Mouse (Mus musculus): ENCODE results near the gene Fbxw7. TPM values are rescaled to one million over a fixed set of nuclear protein-coding genes. Genes with fewer than 3 reads are reported as not detected.

Fbxw7 gene
- polyA plus RNA-seq, 1 experiment = 6.8 TPM

DNA sequence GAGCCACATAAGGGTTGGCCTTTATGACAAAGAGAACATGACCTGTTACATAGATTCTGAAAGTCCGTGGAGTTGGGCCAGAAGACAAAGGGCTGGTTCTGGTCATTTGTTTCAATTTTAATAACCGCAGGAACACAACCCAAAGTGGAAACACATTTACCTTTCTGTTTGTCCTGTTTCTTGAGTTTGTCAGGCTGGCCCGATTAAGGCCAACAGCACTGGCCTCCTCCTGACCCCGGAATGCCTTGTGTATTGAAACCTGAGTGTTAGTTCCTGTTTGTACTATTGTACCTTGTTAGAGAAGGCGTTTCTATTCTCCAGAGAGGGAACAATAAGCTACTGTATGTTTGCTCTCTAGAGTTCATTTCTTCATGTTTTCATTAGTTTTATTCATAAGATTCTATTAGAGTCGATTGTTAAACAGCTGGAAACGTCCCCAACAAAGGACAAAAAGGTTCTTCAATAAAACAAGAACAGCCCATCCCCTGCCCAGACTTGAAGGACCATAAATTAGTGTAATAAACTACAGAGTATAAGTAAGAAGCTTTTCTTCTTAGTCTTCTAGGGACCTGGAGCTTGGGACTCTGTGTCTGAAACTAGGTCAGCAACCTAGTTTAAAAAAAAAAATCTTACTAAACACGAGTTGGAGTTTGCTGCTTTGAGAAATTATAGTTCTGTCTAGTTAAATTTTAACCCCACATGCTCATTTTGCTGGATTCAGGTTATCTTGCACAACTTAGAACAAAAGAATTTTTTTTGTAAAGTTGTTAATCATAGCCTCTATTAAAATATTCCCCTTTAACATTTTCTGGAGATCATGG is 40.6 kb upstream of the Fbxw7 start:
- TF ChIP-seq POLR2AphosphoS2 (IDR thresholded peaks at IDR 0.05; ENCODE audit: insufficient read length, low read depth) = no peak
- no peak for TF ChIP-seq USF1 (IDR thresholded peaks at IDR 0.05; ENCODE audit: low read depth)
- TF ChIP-seq MAX (IDR thresholded peaks at IDR 0.05; ENCODE audit: low read depth) = no peak
- TF ChIP-seq MYOD1 (IDR thresholded peaks at IDR 0.05; ENCODE audit: control insufficient read depth in 1 of 3, insufficient read length in 2 of 3, low read depth in 2 of 3) = no peak
- TF ChIP-seq MYOG (IDR thresholded peaks at IDR 0.05; ENCODE audit: control insufficient read depth in 1 of 3, insufficient read depth in 1 of 3, insufficient read length in 2 of 3, low read depth in 2 of 3) = no peak
- TF ChIP-seq CEBPB (IDR thresholded peaks at IDR 0.05; ENCODE audit: insufficient read depth, poor library complexity, severe bottlenecking) = no peak
- TF ChIP-seq TCF12 (IDR thresholded peaks at IDR 0.05; ENCODE audit: insufficient read depth, poor library complexity, severe bottlenecking) = no peak
- TF ChIP-seq POLR2A (IDR thresholded peaks at IDR 0.05; ENCODE audit: insufficient read length, low read depth) = no peak
- TF ChIP-seq E2F4 (IDR thresholded peaks at IDR 0.05; ENCODE audit: insufficient read depth) = no peak
- no peak for TF ChIP-seq TCF3 (IDR thresholded peaks at IDR 0.05; ENCODE audit: insufficient read length, low read depth)
- no peak for TF ChIP-seq REST (IDR thresholded peaks at IDR 0.05; ENCODE audit: insufficient read depth, insufficient read length)
- no peak for TF ChIP-seq SRF (IDR thresholded peaks at IDR 0.05; ENCODE audit: control insufficient read depth, insufficient read length, low read depth)
- Histone ChIP-seq H3K27me3 (ENCODE audit: control insufficient read depth, insufficient read depth, insufficient read length) (no peaks in the 10 kb centered on the region), H3K36me3 (ENCODE audit: control insufficient read depth, insufficient read depth) (no peaks in the 10 kb centered on the region), H3ac (ENCODE audit: control insufficient read depth, insufficient read length) (no peak overlapping the region), H3K4me2 (ENCODE audit: low read depth) (no peak overlapping the region), H3K4me3 (no peak overlapping the region), H3K79me2 (ENCODE audit: control insufficient read depth, insufficient read depth) (no peaks in the 10 kb centered on the region)

DNA sequence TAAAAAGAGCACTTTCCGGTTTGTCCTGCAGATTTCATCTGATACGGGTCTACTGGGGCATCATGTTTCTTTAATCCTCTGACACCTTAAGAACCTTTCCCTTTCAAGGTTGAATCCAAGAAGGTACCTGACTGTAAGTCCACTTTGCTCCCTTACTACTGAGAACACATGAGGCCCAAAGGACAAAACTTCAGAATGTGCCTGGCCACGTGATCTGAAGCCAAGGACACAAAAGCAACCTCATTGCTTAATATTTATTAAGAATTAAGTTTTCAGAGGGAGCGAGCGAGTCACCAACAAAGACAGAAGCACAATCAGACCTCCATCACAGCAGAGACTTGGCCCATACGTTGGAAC is 40.0 kb upstream of the Fbxw7 start:
- Histone ChIP-seq H3K4me2 (ENCODE audit: low read depth) (no peak overlapping the region), H3K4me3 (no peak overlapping the region), H3K27me3 (ENCODE audit: control insufficient read depth, insufficient read depth, insufficient read length) (no peaks in the 10 kb centered on the region), H3K36me3 (ENCODE audit: control insufficient read depth, insufficient read depth) (no peaks in the 10 kb centered on the region), H3ac (ENCODE audit: control insufficient read depth, insufficient read length) (no peak overlapping the region), H3K79me2 (ENCODE audit: control insufficient read depth, insufficient read depth) (no peaks in the 10 kb centered on the region)
- TF ChIP-seq MYOD1 (IDR thresholded peaks at IDR 0.05; ENCODE audit: control insufficient read depth in 1 of 3, insufficient read length in 2 of 3, low read depth in 2 of 3) (no peak), TCF3 (IDR thresholded peaks at IDR 0.05; ENCODE audit: insufficient read length, low read depth) (no peak), MAX (IDR thresholded peaks at IDR 0.05; ENCODE audit: low read depth) (no peak), TCF12 (IDR thresholded peaks at IDR 0.05; ENCODE audit: insufficient read depth, poor library complexity, severe bottlenecking) (no peak), REST (IDR thresholded peaks at IDR 0.05; ENCODE audit: insufficient read depth, insufficient read length) (no peak), CEBPB (IDR thresholded peaks at IDR 0.05; ENCODE audit: insufficient read depth, poor library complexity, severe bottlenecking) (no peak), POLR2AphosphoS2 (IDR thresholded peaks at IDR 0.05; ENCODE audit: insufficient read length, low read depth) (no peak), E2F4 (IDR thresholded peaks at IDR 0.05; ENCODE audit: insufficient read depth) (no peak), MYOG (IDR thresholded peaks at IDR 0.05; ENCODE audit: control insufficient read depth in 1 of 3, insufficient read depth in 1 of 3, insufficient read length in 2 of 3, low read depth in 2 of 3) (no peak), SRF (IDR thresholded peaks at IDR 0.05; ENCODE audit: control insufficient read depth, insufficient read length, low read depth) (no peak), USF1 (IDR thresholded peaks at IDR 0.05; ENCODE audit: low read depth) (no peak)

DNA sequence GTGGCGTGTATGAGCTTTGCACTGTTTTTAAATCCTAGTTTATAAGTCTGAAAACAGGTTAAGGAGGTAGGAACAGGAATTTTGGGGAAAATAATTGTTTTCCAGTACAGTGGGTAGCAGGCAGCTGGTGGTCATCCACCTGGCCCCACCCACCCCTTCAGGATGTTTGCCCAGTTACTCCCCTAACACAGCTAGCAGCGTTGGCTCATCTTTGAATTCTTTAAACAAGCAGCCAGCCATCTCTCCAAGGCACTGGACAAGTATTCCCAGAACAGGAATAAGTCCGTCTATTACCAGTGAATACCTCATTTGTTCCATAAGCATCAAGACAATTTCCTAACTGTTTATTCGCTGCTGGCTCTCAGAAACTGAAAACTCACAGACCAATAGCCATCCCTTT is 39.5 kb upstream of the Fbxw7 start:
- Histone ChIP-seq H3K4me2 (ENCODE audit: low read depth) (no peak overlapping the region), H3K36me3 (ENCODE audit: control insufficient read depth, insufficient read depth) (no peaks in the 10 kb centered on the region), H3ac (ENCODE audit: control insufficient read depth, insufficient read length) (no peak overlapping the region), H3K79me2 (ENCODE audit: control insufficient read depth, insufficient read depth) (no peaks in the 10 kb centered on the region), H3K4me3 (no peak overlapping the region), H3K27me3 (ENCODE audit: control insufficient read depth, insufficient read depth, insufficient read length) (no peaks in the 10 kb centered on the region)
- no peak for TF ChIP-seq TCF12 (IDR thresholded peaks at IDR 0.05; ENCODE audit: insufficient read depth, poor library complexity, severe bottlenecking)
- TF ChIP-seq USF1 (IDR thresholded peaks at IDR 0.05; ENCODE audit: low read depth) = no peak
- TF ChIP-seq CEBPB (IDR thresholded peaks at IDR 0.05; ENCODE audit: insufficient read depth, poor library complexity, severe bottlenecking) = no peak
- TF ChIP-seq POLR2A (IDR thresholded peaks at IDR 0.05; ENCODE audit: insufficient read length, low read depth) = no peak
- TF ChIP-seq SRF (IDR thresholded peaks at IDR 0.05; ENCODE audit: control insufficient read depth, insufficient read length, low read depth) = no peak
- no peak for TF ChIP-seq REST (IDR thresholded peaks at IDR 0.05; ENCODE audit: insufficient read depth, insufficient read length)
- no peak for TF ChIP-seq MYOG (IDR thresholded peaks at IDR 0.05; ENCODE audit: control insufficient read depth in 1 of 3, insufficient read depth in 1 of 3, insufficient read length in 2 of 3, low read depth in 2 of 3)
- no peak for TF ChIP-seq POLR2AphosphoS2 (IDR thresholded peaks at IDR 0.05; ENCODE audit: insufficient read length, low read depth)
- TF ChIP-seq E2F4 (IDR thresholded peaks at IDR 0.05; ENCODE audit: insufficient read depth) = no peak
- no peak for TF ChIP-seq MYOD1 (IDR thresholded peaks at IDR 0.05; ENCODE audit: control insufficient read depth in 1 of 3, insufficient read length in 2 of 3, low read depth in 2 of 3)
- no peak for TF ChIP-seq TCF3 (IDR thresholded peaks at IDR 0.05; ENCODE audit: insufficient read length, low read depth)
- no peak for TF ChIP-seq MAX (IDR thresholded peaks at IDR 0.05; ENCODE audit: low read depth)

DNA sequence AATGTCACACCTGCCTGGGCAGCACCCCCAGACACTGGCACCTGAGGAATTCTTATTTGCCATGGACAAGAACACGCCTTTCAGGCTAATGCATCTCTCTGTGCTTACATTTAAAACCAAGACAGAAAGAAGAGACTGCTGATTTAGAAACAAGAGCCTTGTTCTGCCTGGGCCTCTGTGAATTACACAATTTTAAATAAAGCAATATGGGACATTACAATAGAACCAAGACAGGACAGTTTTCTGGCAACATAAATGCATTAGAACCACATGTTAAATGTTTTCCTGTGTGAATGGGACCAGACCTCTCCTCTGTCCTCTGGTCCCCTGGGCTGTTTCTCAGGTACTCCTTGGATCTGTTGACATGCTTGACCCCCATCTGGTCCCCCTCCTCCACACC is 39.0 kb upstream of the Fbxw7 start:
- TF ChIP-seq POLR2AphosphoS2 (IDR thresholded peaks at IDR 0.05; ENCODE audit: insufficient read length, low read depth) = no peak
- TF ChIP-seq USF1 (IDR thresholded peaks at IDR 0.05; ENCODE audit: low read depth) = no peak
- no peak for TF ChIP-seq MAX (IDR thresholded peaks at IDR 0.05; ENCODE audit: low read depth)
- no peak for TF ChIP-seq POLR2A (IDR thresholded peaks at IDR 0.05; ENCODE audit: insufficient read length, low read depth)
- no peak for TF ChIP-seq MYOG (IDR thresholded peaks at IDR 0.05; ENCODE audit: control insufficient read depth in 1 of 3, insufficient read depth in 1 of 3, insufficient read length in 2 of 3, low read depth in 2 of 3)
- TF ChIP-seq TCF3 (IDR thresholded peaks at IDR 0.05; ENCODE audit: insufficient read length, low read depth) = no peak
- no peak for TF ChIP-seq MYOD1 (IDR thresholded peaks at IDR 0.05; ENCODE audit: control insufficient read depth in 1 of 3, insufficient read length in 2 of 3, low read depth in 2 of 3)
- no peak for TF ChIP-seq TCF12 (IDR thresholded peaks at IDR 0.05; ENCODE audit: insufficient read depth, poor library complexity, severe bottlenecking)
- H3K4me2 ChIP-seq (ENCODE audit: low read depth) = no peak overlapping the region
- H3K36me3 ChIP-seq (ENCODE audit: control insufficient read depth, insufficient read depth) = no peaks in the 10 kb centered on the region
- H3K27me3 ChIP-seq (ENCODE audit: control insufficient read depth, insufficient read depth, insufficient read length) = no peaks in the 10 kb centered on the region
- H3K79me2 ChIP-seq (ENCODE audit: control insufficient read depth, insufficient read depth) = no peaks in the 10 kb centered on the region
- no peak overlapping the region for H3K4me3 ChIP-seq
- no peak overlapping the region for H3ac ChIP-seq (ENCODE audit: control insufficient read depth, insufficient read length)
